Mouse (Mus musculus) embryo, embryonic 10.5 days (tissue): ENCODE measurements around the gene 1700016K19Rik.

ENCODE experiments used
- DNase-seq: peaks from one replicate; pipeline ENCODE4 v3.0.0-alpha.2; 2015; ENCODE audit warnings: low spot score

Gene 1700016K19Rik

DNA sequence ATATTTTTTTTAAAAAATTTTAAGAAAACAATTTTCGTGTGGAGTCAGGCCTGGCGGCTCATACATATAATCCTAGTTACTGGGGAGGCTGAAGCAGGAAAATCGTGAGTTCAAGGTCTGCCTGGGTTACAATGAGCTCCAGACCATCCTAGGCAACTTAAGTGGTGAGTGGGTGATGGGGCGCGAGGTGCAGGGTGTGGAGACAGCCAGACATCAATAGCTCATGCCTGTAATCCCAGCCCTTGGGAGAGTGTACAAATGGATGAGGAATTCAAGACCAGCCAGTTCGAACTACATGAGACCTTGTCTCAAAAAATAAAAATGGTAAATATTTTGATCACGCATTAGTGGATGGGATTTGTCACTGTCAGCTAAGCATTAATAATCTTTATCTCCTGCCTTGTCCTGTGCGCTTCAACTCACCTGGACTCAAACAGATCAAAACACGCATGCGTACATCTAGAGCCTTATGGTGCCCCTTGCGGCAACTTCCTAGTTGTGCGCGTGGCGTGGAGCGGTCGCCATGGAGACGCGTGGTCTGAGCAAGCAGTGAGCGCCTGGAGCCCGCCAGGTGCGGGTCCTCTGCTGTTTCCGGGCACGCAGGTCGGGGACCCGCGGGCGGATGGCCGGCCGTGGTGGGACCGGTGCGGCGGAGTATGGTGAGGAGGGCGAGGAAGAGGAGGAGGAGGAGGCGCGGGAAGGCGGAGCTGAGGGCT, at the start of gene 1700016K19Rik:
1700016K19Rik (plus strand) TSS at position 473 of the 716 bp plus-strand sequence.
- peak; percentile 88 for DNase-seq

DNA sequence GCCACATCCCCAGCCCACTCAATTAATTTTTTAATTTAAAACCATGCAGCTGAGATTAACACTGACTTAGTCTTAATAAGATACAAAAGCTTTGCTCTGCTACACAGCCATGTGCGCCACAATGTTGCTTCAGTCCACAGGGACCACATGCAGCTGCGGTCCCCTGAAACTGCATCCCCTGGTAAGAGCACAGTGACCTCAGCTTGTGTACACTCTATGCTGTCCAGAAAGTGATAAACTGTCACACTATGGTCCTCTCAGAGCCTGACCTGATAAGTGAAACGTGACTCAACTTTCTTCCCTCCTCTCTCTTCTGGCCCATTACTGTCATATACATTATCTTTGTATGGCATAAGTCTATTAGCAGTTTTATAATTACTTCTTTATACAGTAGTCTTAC, 49.3 kb upstream of the 1700016K19Rik start:
- no peak for DNase-seq

GRCm38 (mm10) chr11:75951895-75952294, 47.8 kb upstream of the 1700016K19Rik start:
- DNase-seq: no peak

GRCm38 (mm10) chr11:75954896-75955295, 44.8 kb upstream of the 1700016K19Rik start:
- DNase-seq: no peak

GRCm38 (mm10) chr11:75956651-75957050, 43.1 kb upstream of the 1700016K19Rik start:
- no peak for DNase-seq

- no peak for DNase-seq
These were observed 42.4 kb upstream of the 1700016K19Rik start for GRCm38 (mm10) chr11:75957124-75957832.

GRCm38 (mm10) chr11:75961782-75962181, 37.9 kb upstream of the 1700016K19Rik start:
- no peak for DNase-seq

- peak; percentile 89 for DNase-seq
These were observed 35.8 kb upstream of the 1700016K19Rik start for GRCm38 (mm10) chr11:75963730-75964475.

DNA sequence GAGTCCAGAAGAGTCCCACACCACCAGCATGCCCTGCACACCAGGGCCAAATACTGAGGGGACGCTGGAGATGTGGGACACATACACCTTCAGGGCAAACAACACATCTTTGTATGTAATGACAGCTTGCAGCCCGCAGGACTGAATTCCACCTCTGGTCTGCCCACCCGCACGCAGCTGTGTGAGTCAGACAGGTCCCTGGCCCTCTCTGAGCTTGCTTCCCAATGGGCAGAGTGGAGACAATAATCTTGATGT, 35.3 kb upstream of the 1700016K19Rik start:
- no peak for DNase-seq

DNA sequence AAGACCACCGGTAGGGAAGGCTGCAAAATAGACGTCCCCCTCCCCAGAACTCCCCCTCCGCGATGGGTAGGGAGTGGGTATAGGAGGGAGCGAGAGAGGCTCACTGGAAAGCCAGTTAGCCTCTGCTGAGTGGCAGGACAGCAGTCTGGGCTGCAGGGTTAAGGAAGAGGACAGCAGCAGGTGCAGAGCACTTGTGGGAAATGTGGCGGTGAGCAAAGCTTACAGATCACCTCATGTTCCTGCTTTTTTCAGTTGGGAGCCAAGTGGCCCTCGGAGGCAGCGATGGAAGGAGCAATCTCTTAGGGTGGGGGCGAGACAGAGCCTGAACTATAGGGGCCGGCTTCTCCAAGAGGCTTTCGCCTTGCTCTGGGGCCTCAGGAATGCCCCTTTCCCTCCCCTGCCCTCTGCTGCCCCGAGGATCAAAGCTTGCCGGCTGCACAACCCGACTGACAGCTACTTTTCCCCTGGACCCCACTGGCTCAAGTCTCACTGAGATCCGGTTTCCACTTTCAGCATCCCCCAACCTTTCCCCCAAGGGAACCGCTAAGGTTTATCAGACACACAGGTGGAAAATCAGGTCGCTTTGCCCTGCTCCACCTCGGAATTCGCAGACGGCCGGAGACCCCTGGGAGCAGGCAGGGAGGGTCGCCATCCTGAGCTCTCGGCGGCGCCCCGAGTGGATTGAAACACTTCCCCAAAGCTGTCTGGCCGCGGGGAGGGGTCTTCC, 33.9 kb upstream of the 1700016K19Rik start:
- peak; percentile 53 for DNase-seq

- DNase-seq: peak; percentile 77
These were observed 33.0 kb upstream of the 1700016K19Rik start for GRCm38 (mm10) chr11:75966401-75967372.

DNA sequence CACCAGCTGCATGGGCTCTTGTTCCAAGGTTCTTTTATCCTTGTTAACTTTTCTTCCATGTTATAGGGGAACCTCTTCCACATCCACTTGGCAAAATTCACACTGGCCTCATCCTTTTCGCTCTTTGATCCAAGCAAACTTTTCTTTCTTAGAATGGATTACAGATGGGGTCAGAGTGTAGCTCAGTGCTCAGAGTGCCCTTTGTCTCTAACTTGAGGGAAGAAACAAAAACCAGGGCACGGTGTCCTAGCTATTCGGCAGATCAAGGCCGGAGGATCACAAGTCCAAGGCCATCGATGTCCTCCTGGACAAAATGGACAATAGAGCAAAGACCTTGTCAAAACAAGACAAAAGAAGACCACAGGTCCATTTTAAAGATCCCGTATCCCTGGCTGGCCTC, 31.0 kb upstream of the 1700016K19Rik start:
- DNase-seq: no peak

DNA sequence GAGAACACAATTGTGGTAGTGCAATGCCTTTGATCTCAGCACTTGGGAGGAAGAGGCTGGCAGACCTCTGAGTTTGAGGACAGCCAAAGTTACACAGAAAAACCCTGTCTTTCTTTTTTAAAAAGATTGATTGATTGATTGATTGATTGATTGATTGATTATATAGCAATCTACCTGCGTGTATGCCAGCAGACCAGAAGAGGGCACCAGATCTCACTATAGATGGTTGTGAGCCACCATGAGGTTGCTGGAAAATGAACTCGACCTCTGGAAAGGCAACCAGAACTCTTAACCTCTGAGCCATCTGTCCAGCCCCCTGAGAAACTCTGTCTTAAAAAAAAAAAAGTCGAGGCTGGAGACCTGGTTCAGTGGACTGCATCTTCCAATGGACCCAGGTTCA, 29.1 kb upstream of the 1700016K19Rik start:
- DNase-seq: no peak

DNA sequence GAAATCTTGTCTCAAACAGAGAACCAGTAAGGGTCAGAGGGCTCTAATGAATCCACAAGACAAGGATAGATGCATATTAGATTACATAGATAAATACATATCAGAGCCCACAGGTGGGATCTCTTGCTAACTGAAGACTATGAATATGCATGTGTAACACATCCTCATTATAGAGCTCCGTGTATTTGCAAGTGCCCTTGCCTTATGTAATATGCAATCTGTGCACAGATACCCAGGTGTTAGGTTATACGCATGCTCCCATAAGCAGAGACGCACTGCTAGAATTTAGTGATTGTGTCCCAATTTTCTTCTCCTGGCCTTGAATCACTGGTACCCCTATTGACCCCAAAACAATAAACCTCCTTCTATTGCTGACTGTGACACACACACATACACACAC, 27.5 kb upstream of the 1700016K19Rik start:
- DNase-seq: no peak

DNA sequence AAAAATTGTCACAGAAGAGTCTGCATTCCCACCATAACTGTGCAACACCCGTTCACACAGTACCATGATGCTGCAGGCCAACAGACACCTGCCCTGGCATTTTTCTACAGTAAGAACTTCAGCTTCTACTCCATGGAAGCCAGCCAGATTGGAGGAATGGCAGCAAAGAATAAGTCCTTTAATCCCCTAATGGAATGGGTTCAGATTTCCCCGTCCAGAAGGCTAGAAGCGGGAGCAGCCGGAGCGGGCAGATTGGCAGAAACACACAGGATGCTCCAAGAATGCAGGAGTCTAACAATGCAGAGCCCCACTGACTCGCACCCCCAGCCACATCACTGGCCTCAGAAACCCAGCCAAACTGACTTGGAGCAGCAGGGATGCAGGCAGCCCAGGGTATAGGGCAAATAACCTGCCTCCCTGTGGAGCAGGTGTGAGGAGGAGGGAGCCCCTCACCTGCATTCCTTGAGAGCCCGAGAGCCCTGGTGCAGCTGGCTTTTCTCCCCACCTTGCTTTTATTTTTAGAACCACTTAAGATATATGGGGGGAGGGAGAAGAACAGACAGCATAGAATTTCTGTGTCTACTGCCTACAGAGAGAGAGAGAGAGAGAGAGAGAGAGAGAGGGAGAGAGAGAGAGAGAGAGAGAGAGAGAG, 26.7 kb upstream of the 1700016K19Rik start:
- DNase-seq: no peak

GRCm38 (mm10) chr11:75973988-75974387, 25.7 kb upstream of the 1700016K19Rik start:
- peak; percentile 29 for DNase-seq

DNA sequence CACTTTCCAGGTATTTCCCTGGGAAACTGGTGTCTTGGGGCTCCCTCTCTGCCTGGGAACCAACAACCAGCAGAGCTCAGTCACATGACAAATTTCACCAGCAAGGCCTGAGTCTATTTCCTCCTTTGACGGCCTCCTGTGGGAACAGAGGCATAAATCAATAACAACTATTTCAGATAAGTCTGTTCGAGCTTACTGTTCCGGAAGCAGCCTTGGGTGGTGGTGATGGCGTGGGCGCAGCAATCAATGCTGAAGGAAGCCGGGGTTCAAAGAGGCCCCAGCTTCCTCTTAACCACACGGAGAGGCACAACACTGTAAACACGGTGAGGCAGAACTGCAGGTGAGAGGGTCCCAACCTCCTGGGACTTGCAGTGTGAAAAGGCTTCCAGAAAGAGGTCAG, 23.0 kb upstream of the 1700016K19Rik start:
- DNase-seq: no peak

- DNase-seq: no peak
These were observed 21.7 kb upstream of the 1700016K19Rik start for GRCm38 (mm10) chr11:75978051-75978450.

DNA sequence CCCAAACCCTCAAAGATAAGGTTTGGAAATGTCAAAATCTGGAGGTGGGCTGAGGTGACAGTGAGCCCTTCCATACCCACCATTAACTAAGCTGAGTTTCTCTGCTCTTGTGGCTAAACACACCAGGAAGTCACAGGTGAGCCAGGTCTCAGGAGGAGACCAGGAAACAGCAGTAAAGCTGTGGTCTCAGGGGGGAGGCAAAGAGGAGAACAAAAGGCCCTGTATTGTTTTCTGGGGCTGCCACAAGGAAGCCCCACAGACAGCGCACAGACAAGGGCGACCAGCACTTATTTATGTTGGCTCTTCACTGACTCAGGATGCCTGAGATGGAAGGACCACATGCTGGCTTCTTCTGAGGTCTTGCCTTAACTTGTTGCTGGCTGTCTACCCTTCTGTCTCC, 19.3 kb upstream of the 1700016K19Rik start:
- DNase-seq: no peak

- peak; percentile 42 for DNase-seq
These were observed 16.5 kb upstream of the 1700016K19Rik start for GRCm38 (mm10) chr11:75983194-75983593.

- DNase-seq: no peak
These were observed 15.1 kb upstream of the 1700016K19Rik start for GRCm38 (mm10) chr11:75984581-75984980.
